ENCODE assay signal across 9 mouse cellular contexts in genomic region chr14:54228933-54229713, GRCm38 (mm10). TPM values are rescaled to one million over a fixed set of nuclear protein-coding genes. Genes with fewer than 3 reads are reported as not detected.
DNase-seq lines count a peak whose midpoint lies in the region; ATAC-seq and TF ChIP-seq lines count a peak whose summit lies in the region.
"Had no signal": no experiment of that assay in that cellular context is flagged by ENCODE, and none has a peak within 500 bp of the region (broad histone marks: within the 10 kb centered on the region; RNA-seq: fewer than 3 reads in every experiment).

No protein-coding gene starts in this region.

- 0 out of 2 replicates have a peak overlapping the region, but pooled peaks have one; percentile 23 for H3K9ac ChIP-seq in kidney, postnatal 0 days (ENCODE audit: low read depth, low read length)
- 0 out of 2 replicates have a peak overlapping the region, but pooled peaks have one; percentile 9 for H3K9ac ChIP-seq in intestine, embryonic 15.5 days
- H3K9ac ChIP-seq in neural tube, embryonic 14.5 days (replicated peaks; ENCODE audit: low read depth, low read length): peak overlapping the region; percentile 58

- H3K27ac ChIP-seq in kidney, postnatal 0 days: no peak overlapping the region
- no peak overlapping the region for H3K27ac ChIP-seq in intestine, embryonic 15.5 days
- peak overlapping the region; percentile 74 for H3K27ac ChIP-seq in neural tube, embryonic 14.5 days (ENCODE audit: low read depth, low read length)
- H3K27ac ChIP-seq: macrophage had no signal

- no peak for ATAC-seq in kidney, postnatal 0 days (replicated peaks; ENCODE audit: low FRiP score, low read depth)
- no peak for ATAC-seq in intestine, embryonic 15.5 days
- peak; percentile 54 for ATAC-seq in neural tube, embryonic 14.5 days (ENCODE audit: low read depth)

- no peaks in the 10 kb centered on the region for H3K27me3 ChIP-seq in kidney, postnatal 0 days (ENCODE audit: insufficient read depth, low read length)
- no peaks in the 10 kb centered on the region for H3K27me3 ChIP-seq in intestine, embryonic 15.5 days (replicated peaks)
- no peaks in the 10 kb centered on the region; the same call in 1 of the 2 replicates for H3K27me3 ChIP-seq in neural tube, embryonic 14.5 days (ENCODE audit: control insufficient read depth, insufficient read depth, low read length)

- TF ChIP-seq CTCF in kidney, postnatal 0 days (IDR thresholded peaks at IDR 0.05; ENCODE audit: low read depth): no peak

- DNase-seq in kidney, postnatal 0 days (ENCODE audit: low spot score): no peak
- DNase-seq in kidney, postnatal 10 days: no peak
- DNase-seq in embryo, embryonic 9.5 days (ENCODE audit: extremely low spot score): peak; percentile 28
- no peak for DNase-seq in gastrocnemius, postnatal 25 days
- DNase-seq in Muller cell, postnatal 12 days (ENCODE audit: inconsistent ontology term): no peak
- DNase-seq in adrenal gland, adult 2 months: no peak

- peaks cover 30% of the 10 kb centered on the region for H3K4me1 ChIP-seq in kidney, postnatal 0 days (replicated peaks; ENCODE audit: insufficient read depth, low read length)
- peaks cover 49% of the 10 kb centered on the region for H3K4me1 ChIP-seq in intestine, embryonic 15.5 days (replicated peaks)
- peaks cover 31% of the 10 kb centered on the region for H3K4me1 ChIP-seq in neural tube, embryonic 14.5 days (ENCODE audit: control insufficient read depth, insufficient read depth, low read length)

- H3K4me3 ChIP-seq in kidney, postnatal 0 days (replicated peaks; ENCODE audit: low read depth, low read length): no peak overlapping the region
- H3K4me3 ChIP-seq in intestine, embryonic 15.5 days (replicated peaks): no peak overlapping the region
- peak overlapping the region; percentile 21 for H3K4me3 ChIP-seq in neural tube, embryonic 14.5 days (ENCODE audit: low read depth, low read length)

- peak overlapping the region; percentile 56 for H3K4me2 ChIP-seq in kidney, postnatal 0 days (ENCODE audit: low read length)
- H3K4me2 ChIP-seq in intestine, embryonic 15.5 days (replicated peaks): peak overlapping the region; percentile 35
- peak overlapping the region; percentile 44 for H3K4me2 ChIP-seq in neural tube, embryonic 14.5 days (ENCODE audit: low read depth, low read length)

- no peaks in the 10 kb centered on the region for H3K9me3 ChIP-seq in kidney, postnatal 0 days (replicated peaks; ENCODE audit: low read length)
- no peaks in the 10 kb centered on the region for H3K9me3 ChIP-seq in intestine, embryonic 15.5 days
- H3K9me3 ChIP-seq in neural tube, embryonic 14.5 days (ENCODE audit: control insufficient read depth, low read length): no peaks in the 10 kb centered on the region

- 28% methylated on average over 25 of the region's 25 CpGs for WGBS in kidney, postnatal 0 days
- WGBS in intestine, embryonic 15.5 days: 30% methylated on average over 25 of the region's 25 CpGs
- WGBS in neural tube, embryonic 14.5 days: 7% methylated on average over 25 of the region's 25 CpGs

- no peaks in the 10 kb centered on the region for H3K36me3 ChIP-seq in kidney, postnatal 0 days (ENCODE audit: insufficient read depth, low read length)
- H3K36me3 ChIP-seq in intestine, embryonic 15.5 days: no peaks in the 10 kb centered on the region
- H3K36me3 ChIP-seq in neural tube, embryonic 14.5 days (ENCODE audit: control insufficient read depth, insufficient read depth, low read length): no peaks in the 10 kb centered on the region

RNA-seq across cellular contexts. Expression of gene Dad1, which starts 24.8 kb away (rescaled TPM):
- polyA plus RNA-seq in kidney, postnatal 0 days (2015; fragmentation: Nextera tagmentation; extraction: Ambion mirVana): 544 and 545 TPM in 2 replicates
- 450 and 484 TPM in 2 replicates for polyA plus RNA-seq in intestine, embryonic 15.5 days (2015; fragmentation: Nextera tagmentation; extraction: Ambion mirVana)
- polyA plus RNA-seq in neural tube, embryonic 14.5 days (2014; fragmentation: Nextera tagmentation; extraction: Ambion mirVana): 401 and 423 TPM in 2 replicates
- total RNA-seq in gastrocnemius, postnatal 25 days (2021): 10 to 100 TPM; 61.6 to 75.4 TPM
- total RNA-seq in adrenal gland, adult 2 months (2021): 100 to 1,000 TPM; 385 to 398 TPM
- polyA plus RNA-seq in adrenal gland, adult 2 months (2012; rRNA removed): 1,369 and 1,819 TPM in 2 replicates

RNA-seq across cellular contexts. Expression of gene Abhd4, which starts 24.9 kb away (rescaled TPM):
- 80.9 and 84.4 TPM in 2 replicates for polyA plus RNA-seq in kidney, postnatal 0 days (2015; fragmentation: Nextera tagmentation; extraction: Ambion mirVana)
- polyA plus RNA-seq in intestine, embryonic 15.5 days (2015; fragmentation: Nextera tagmentation; extraction: Ambion mirVana): 41.6 and 42.6 TPM in 2 replicates
- 57.4 and 69.5 TPM in 2 replicates for polyA plus RNA-seq in neural tube, embryonic 14.5 days (2014; fragmentation: Nextera tagmentation; extraction: Ambion mirVana)
- total RNA-seq in gastrocnemius, postnatal 25 days (2021): 10 to 100 TPM; 17.6 to 17.9 TPM
- 100 to 1,000 TPM; 490 to 694 TPM for total RNA-seq in adrenal gland, adult 2 months (2021)
- polyA plus RNA-seq in adrenal gland, adult 2 months (2012; rRNA removed): 397 and 541 TPM in 2 replicates

RNA-seq across cellular contexts. Expression of gene Olfr49, which starts 55.6 kb away (rescaled TPM):
- 0.03 TPM in 1 of 2 replicates, not detected in the other for polyA plus RNA-seq in kidney, postnatal 0 days (2015; fragmentation: Nextera tagmentation; extraction: Ambion mirVana)
- polyA plus RNA-seq in intestine, embryonic 15.5 days (2015; fragmentation: Nextera tagmentation; extraction: Ambion mirVana): not detected in 2 replicates
- not detected in 2 replicates for polyA plus RNA-seq in neural tube, embryonic 14.5 days (2014; fragmentation: Nextera tagmentation; extraction: Ambion mirVana)
- not detected for total RNA-seq in gastrocnemius, postnatal 25 days (2021)
- not detected for total RNA-seq in adrenal gland, adult 2 months (2021)
- 0.01 TPM in 1 of 2 replicates, not detected in the other for polyA plus RNA-seq in adrenal gland, adult 2 months (2012; rRNA removed)
- polyA plus RNA-seq: macrophage had no signal
